Mouse (Mus musculus) heart, postnatal 10 days (tissue): ENCODE data around the gene Mastl. TPM values are rescaled to one million over a fixed set of nuclear protein-coding genes. Genes with fewer than 3 reads are reported as not detected.
A peak's percentile ranks its signal among the peaks of the same experiment; 100 is the strongest.

Experiments
- DNase-seq, 2 experiments: peaks; one replicate each; pipeline ENCODE4 v3.0.0; 2021
- intact Hi-C: fragments of 180-260 bp; cut with DNase I; formaldehyde crosslinking; loops from one replicate; pipeline ENCODE4 v1.15.1; 2025
- total RNA-seq, 2 experiments: library from RNA; stranded (reverse); gene quantifications; 2 replicates each; pipeline ENCODE4 v1.2.3; 2021

The Mastl gene
- 1 to 10 TPM; 4.3 to 5.3 TPM for total RNA-seq

- DNase-seq: peak; percentile 97 to 98
- intact Hi-C loops: loop anchor here (2.0 kb wide), 1 partner anchor 261 kb away; the partner anchor contains the start of gene Pdss1
Measured at GRCm38 (mm10) chr2:23155777-23156607, at the start of gene Mastl, which contains the start of gene Yme1l1. Gene Mastl, minus strand, starts transcription at chr2:23156024. Gene Yme1l1, plus strand, starts transcription at chr2:23156369.

DNA sequence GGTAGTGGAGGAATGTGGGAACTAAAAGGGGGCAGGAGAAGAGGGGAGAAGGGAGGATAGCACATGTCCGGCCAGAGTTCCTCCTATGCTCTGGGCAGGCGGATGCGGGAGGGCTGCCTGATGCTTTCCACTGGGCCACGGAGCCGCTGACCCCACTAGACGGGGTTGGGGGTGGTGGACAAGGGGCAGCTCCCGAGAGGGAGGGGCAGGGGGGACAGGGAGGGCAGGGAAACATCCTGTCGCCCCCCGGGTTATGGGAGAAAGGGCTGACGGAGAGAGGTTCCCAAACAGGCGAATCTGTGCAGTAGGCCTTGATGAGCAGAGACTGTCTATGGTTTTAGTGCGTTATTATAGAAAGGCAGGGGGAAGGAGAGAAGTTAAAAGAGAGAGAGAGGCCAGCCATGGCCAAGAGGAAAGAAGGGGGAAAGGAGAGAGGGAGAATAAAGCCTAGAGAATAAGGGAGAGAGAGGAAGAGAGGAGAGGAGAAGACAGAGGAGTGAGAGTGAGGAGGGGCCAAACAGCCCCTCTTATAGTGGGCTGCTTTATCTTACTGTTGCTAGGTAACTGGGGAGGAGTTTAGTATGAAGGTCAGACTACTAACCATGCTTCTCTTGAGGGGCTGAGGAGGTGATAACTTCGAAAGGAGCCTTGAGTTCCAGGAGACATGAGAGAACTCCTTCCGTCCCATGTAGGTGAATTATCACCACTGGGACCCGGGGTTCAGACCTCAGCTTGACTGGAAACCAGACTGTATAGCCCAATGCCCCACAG is 47.3 kb upstream of the Mastl start:
- DNase-seq: no peak
- intact Hi-C loops: no loop called here

- intact Hi-C loops: no loop called here
- DNase-seq: no peak
Measured at GRCm38 (mm10) chr2:23201034-23201433, 45.2 kb upstream of the Mastl start.

DNA sequence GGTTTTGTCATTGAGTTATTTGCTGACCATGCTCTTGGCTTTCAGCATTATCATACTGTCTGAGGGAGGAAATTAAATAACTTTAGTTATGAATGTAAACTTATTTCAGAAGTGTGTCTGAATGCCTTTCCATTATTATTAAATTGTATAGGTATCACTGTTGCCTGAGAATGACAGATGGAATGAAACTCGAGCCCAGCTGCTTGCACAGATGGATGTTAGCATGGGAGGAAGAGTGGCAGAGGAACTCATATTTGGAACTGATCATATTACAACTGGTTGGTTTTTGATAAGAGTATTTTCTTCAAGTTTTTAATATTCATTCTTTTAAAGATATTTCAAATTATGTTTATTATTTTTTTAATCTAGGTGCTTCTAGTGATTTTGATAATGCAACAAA is 38.5 kb upstream of the Mastl start:
- intact Hi-C loops: no loop called here
- DNase-seq: no peak

DNA sequence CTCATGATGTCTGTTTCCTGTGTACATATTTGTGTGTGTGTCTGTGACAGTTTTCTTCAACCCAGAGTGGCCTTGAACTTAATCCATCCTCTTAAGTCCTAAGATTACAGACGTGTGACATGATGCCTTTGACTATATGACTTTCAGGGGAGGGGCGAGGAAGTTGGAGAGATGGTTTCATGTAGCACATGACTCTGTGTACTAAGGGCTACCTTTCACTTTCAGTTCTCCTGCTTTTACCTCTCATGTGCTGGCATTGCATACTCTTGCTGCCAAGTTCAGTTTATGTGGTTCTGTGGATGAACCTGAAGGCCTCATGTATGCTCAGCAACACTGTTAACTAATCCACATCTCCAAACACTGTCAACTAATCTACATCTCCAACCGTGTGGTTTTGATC is 16.5 kb upstream of the Mastl start:
- intact Hi-C loops: no loop called here
- no peak for DNase-seq

- no peak for DNase-seq
- intact Hi-C loops: loop anchor here (2.0 kb wide), 1 partner anchor 262 kb away; the partner anchor contains the start of gene Pdss1
Measured at GRCm38 (mm10) chr2:23156608-23157081, 821 bp upstream of the Mastl start.

GRCm38 (mm10) chr2:23155199-23155621 is 614 bp downstream of the Mastl start:
- DNase-seq: no peak
- intact Hi-C loops: no loop called here

- intact Hi-C loops: no loop called here
- peak; percentile 12 to 22 for DNase-seq
Measured at GRCm38 (mm10) chr2:23119573-23119972, 36.3 kb downstream of the Mastl start.

- peak in 1 of 2 experiments; percentile 12 for DNase-seq
- intact Hi-C loops: no loop called here
Measured at GRCm38 (mm10) chr2:23102266-23102665, 53.6 kb downstream of the Mastl start.

DNA sequence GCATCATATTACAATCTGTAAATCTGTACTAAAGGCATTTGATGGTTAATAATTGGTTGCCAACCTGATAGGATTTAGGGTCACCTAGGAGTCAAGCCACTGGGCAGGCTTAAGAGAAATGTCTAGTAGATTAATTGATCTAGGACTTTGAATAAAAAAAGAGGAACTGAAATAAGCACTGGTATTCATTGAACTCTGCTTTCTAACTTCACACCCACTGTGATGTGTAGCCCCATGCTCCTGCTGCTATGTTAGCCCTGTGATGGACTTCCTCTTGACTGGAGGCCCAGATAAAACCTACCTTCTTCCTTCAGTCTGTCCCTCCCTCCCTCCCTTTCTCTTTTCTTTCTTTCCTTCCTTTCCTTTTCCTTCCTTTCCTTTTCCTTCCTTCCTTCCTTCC is 58.8 kb downstream of the Mastl start:
- intact Hi-C loops: loop anchor here (10.0 kb wide), 1 partner anchor 332 kb away; no protein-coding TSS in a partner anchor
- DNase-seq: no peak

DNA sequence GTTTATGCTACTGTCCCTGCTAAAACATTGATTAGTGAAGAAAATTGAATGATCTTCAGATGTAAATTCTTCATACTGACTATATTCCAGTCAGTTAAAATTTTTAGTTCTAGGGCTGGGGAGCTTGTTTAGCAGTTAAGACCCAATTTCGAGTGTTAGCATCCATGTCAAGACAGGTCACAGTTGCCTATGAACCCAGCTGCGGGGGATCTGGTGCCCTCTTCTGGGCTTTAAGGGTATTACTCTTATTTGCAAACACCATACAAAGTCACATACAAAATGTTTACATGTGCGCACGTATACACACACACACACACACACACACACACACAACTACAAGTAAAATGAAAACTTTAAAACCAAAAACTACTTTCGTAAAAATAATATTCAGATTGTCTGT is 63.6 kb downstream of the Mastl start:
- intact Hi-C loops: loop anchor here (10.0 kb wide), 1 partner anchor 327 kb away; no protein-coding TSS in a partner anchor
- DNase-seq: peak; percentile 24 to 52

DNA sequence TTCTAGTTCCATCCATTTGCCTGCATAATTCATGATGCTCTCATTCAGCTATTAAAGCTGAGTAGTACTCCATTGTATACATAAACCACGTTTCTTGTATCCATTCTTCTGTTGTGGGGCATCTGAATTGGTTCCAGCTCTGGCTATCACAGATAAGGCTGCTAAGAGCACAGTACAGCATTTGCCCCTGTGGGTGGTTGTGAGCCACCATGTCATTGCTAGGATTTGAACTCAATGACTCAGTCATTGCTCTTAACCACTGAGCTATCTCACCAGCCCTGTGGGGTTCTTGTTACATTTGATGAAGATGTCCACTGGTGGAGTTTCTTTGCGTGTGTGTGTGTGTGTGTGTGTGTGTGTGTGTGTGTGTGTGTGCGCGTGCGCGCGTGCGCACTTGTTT is 71.3 kb downstream of the Mastl start:
- intact Hi-C loops: no loop called here
- no peak for DNase-seq

DNA sequence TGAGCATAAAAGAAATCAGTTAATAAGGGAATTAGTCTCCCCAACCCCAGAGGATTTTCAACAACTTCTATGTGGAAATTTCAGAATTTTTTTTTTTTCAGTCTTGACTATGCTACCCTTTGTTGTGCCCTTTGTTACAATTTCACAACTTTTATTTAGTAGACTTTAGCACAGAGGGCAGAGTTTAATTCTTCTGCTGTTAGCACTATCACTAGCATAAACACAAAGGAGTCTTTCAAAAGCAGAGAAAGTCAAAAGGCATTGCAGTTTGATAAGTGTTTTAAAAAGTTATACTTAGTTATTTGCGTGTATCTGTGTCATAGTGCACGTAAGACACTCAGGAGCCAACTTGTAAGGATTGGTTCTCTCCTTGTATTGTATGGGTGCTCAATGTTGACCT is 77.2 kb downstream of the Mastl start:
- no peak for DNase-seq
- intact Hi-C loops: no loop called here

DNA sequence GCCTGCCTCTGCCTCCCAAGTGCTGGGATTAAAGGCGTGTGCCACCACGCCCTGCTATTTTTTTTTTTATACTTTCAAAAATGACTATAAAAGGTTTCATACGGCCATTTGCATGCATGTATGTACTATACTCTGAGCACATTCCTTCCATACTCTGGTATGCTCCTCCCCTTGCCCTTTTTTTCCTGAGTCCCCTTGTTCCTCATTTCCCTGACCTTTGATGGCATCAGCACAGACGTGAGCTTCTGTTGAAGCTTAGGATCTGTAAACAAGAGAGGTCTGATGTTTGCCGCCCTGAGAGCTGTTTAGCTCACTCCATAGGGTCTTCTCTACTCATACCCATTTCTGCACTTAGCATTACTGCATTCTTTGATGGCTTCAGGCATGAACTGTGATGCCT is 78.1 kb downstream of the Mastl start:
- intact Hi-C loops: no loop called here
- DNase-seq: no peak

DNA sequence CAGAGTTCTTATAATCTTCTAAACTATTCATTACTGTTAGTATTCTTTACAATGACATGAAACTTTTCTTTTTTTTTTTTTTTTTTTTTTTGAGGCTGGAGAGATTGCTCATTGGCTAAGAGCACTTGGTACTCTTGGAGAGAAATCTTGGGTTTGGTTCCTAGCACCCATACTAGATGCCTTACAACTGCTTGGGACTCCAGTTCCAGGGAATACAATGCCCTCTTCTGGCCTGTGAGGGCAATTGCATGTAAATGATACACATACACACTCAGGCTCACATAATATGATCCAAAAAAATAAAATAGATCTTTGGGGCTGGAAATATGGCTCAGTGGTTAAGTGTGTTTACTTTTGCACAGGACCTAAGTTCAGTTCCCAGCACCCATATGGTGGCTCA is 79.0 kb downstream of the Mastl start:
- DNase-seq: no peak

GRCm38 (mm10) chr2:23075846-23076245 is 80.0 kb downstream of the Mastl start:
- no peak for DNase-seq
- intact Hi-C loops: no loop called here

More for the DNA sequence above, 79.0 kb downstream of the Mastl start:
- intact Hi-C loops: no loop called here

DNA sequence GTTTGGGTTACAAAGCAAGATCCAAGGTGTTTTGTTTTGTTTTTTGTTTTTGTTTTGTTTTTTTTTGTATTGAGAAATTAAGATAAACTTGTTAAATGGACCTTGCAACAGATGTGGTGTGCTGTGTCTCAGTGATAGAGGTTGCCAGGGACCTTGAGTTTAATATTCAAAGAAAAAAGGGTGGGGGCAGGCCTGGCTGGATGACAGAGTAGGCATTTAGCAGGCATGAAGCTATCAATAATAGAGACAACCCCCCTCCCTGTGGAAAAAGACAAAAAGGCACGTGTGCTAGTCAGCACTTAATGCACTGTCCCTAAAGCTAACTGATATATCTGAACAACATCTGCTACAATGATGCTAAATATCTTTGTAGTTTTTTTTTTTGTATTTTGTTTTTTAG is 84.4 kb downstream of the Mastl start:
- no peak for DNase-seq
- intact Hi-C loops: loop anchor here (5.0 kb wide), 1 partner anchor 154 kb away; no protein-coding TSS in a partner anchor

- intact Hi-C loops: loop anchor here (5.0 kb wide), 1 partner anchor 153 kb away; no protein-coding TSS in a partner anchor
- DNase-seq: no peak
Measured at GRCm38 (mm10) chr2:23070491-23070890, 85.3 kb downstream of the Mastl start.

DNA sequence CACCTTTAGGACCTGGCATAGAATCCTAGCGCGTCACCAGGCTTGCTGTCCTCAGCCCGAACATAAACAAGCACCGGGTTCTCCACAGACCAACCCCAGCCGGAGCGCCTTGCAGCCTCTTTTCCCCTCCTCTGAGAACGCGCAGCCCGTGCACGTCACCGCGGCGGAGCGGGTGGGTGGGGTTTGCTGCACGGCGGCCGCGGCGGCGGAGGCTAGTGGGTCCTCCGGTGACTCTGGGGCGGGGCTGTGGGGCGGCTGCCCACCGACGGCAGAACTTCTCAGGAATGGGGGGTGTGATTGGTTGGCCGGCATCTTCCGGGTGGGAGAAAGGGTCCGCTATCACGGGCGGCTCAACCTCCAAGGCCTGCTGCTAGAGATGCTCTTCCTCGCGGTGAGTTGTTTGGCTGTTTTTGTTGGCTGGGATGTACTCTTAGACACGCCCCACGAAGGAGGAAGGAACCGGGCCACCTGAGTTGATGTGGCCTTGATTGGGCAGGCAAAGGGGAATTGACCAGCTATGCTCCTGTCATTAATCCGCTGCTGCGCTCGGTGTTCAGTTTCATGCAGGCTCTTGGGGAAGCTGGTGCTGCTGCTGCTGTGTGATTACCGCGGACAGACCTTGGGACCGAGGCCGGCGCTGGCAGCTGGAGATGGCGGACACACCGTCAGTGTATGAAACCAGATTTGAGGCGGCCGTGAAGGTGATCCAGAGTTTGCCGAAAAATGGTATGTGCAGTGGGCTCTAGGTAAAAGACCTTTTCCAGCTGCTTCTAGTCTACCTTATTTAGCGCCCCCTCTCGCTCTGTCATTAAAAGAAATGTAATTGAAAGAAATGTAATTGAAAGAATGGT is 86.7 kb downstream of the Mastl start:
- peak; percentile 96 for DNase-seq
- intact Hi-C loops: loop anchor here (2.0 to 5.0 kb wide), 3 partner anchors 28 to 172 kb away; partner anchors contain the start of genes Abi1 and Pdss1

GRCm38 (mm10) chr2:23068370-23068737 is 87.5 kb downstream of the Mastl start:
- intact Hi-C loops: loop anchor here (2.0 to 5.0 kb wide), 3 partner anchors 28 to 171 kb away; partner anchors contain the start of genes Abi1 and Pdss1
- DNase-seq: no peak
